8 mouse cellular contexts compared by ENCODE assay signal in the genomic region with DNA sequence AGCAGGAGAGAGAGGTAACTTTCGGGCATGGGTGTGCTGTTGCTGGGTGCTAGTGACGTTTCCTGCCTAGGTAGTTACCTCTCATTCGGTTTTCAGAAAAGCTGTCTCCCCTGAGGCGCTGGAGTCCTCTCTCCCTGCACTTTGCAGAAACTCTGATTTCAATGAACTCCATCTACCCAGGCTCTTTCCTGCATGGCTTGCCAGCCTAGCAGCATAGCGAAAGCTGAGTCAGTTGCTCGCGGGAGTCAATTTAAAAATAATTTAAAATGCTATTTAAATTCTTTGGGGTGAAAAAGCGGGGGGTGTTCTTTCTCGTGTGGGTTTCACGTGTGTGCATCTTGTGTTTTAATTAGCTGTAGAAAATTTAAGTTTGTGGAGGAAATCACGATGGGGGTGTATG. TPM values are rescaled to one million over a fixed set of nuclear protein-coding genes. Genes with fewer than 3 reads are reported as not detected.
DNase-seq lines count a peak whose midpoint lies in the region; ATAC-seq and TF ChIP-seq lines count a peak whose summit lies in the region.

No protein-coding gene starts in this region.

- H3K27ac ChIP-seq in olfactory bulb, adult 2 months (ENCODE audit: insufficient read depth, low read depth, low read length): no peak overlapping the region

- peaks cover 27% of the 10 kb centered on the region for H3K4me1 ChIP-seq in olfactory bulb, adult 2 months (ENCODE audit: control insufficient read depth, insufficient read depth, low read length)

- peak; percentile 45 to 72 for DNase-seq in frontal cortex, adult 2 months (ENCODE audit: extremely low spot score in 1 of 2, low spot score in 1 of 2)
- no peak for DNase-seq in frontal cortex, postnatal 14 days (ENCODE audit: low spot score in 2 of 2)
- DNase-seq in right cerebral cortex, postnatal 25 days: peak; percentile 40
- no peak for DNase-seq in right cerebral cortex, postnatal 14 days
- peak; percentile 30 to 49 for DNase-seq in left cerebral cortex, postnatal 36 days (ENCODE audit: low spot score in 2 of 2)
- DNase-seq in urinary bladder, adult 2 months (ENCODE audit: low spot score): no peak

- no peak for TF ChIP-seq CTCF in olfactory bulb, adult 2 months (IDR thresholded peaks at IDR 0.05; ENCODE audit: insufficient read depth, low read depth, low read length)

- no peak for TF ChIP-seq POLR2A in olfactory bulb, adult 2 months (IDR thresholded peaks at IDR 0.05; ENCODE audit: insufficient read depth, low read depth, low read length)

- intact Hi-C loops in left cerebral cortex, postnatal 36 days (cut with DNase I): loop anchor here (2.0 to 10.0 kb wide), 2 partner anchors 17 to 185 kb away; no protein-coding TSS in a partner anchor

- H3K4me3 ChIP-seq in olfactory bulb, adult 2 months (ENCODE audit: insufficient read depth, low read depth, low read length): peak overlapping the region; percentile 24; the same call in 1 of the 2 replicates

- no peak for ATAC-seq in monocyte, adult 5-6 weeks (replicated peaks; ENCODE audit: insufficient number of reproducible peaks, low FRiP score, low TSS enrichment, poor library complexity, severe bottlenecking)

- 1% methylated on average over 11 of the region's 11 CpGs for WGBS in olfactory bulb, adult 2 months

RNA-seq across cellular contexts. Expression of a gene that starts 21.1 kb away (rescaled TPM):
- 4.4 and 5.7 TPM in 2 replicates for polyA plus RNA-seq in frontal cortex, adult 2 months (2012; rRNA removed)
- total RNA-seq in left cerebral cortex, postnatal 36 days (2021): 10 to 100 TPM; 12.5 to 14.3 TPM
- 170 TPM in 1 of 2 replicates, not detected in the other for polyA plus RNA-seq in olfactory bulb, adult 2 months (2012; ENCODE audit: insufficient read depth, insufficient read length, low replicate concordance, missing spikeins)
- 45.9 and 57.6 TPM in 2 replicates for polyA plus RNA-seq in urinary bladder, adult 2 months (2012; rRNA removed)
- 19.1 to 35.1 TPM (median 21.1 TPM) in 3 replicates for total RNA-seq in monocyte, adult 5-6 weeks (2017)

RNA-seq across cellular contexts. Expression of a gene that starts 57.3 kb away (rescaled TPM):
- 1.4 and 1.8 TPM in 2 replicates for polyA plus RNA-seq in frontal cortex, adult 2 months (2012; rRNA removed)
- 1 to 10 TPM; 1.5 to 1.6 TPM for total RNA-seq in left cerebral cortex, postnatal 36 days (2021)
- not detected in 2 replicates for polyA plus RNA-seq in olfactory bulb, adult 2 months (2012; ENCODE audit: insufficient read depth, insufficient read length, low replicate concordance, missing spikeins)
- polyA plus RNA-seq in urinary bladder, adult 2 months (2012; rRNA removed): 1.7 and 2.0 TPM in 2 replicates
- 0.19 to 0.39 TPM (median 0.32 TPM) in 3 replicates for total RNA-seq in monocyte, adult 5-6 weeks (2017)

Comparison
In these comparisons a context has a peak if more than half of its experiments do, and no peak if none do; other contexts are left out.
1. DNase-seq: peak in frontal cortex, adult 2 months (2 of 2), right cerebral cortex, postnatal 25 days (single experiment) and left cerebral cortex, postnatal 36 days (2 of 2); none in frontal cortex, postnatal 14 days (0 of 2), right cerebral cortex, postnatal 14 days (single experiment) and urinary bladder, adult 2 months (single experiment).